Mouse (Mus musculus) midbrain, embryonic 14.5 days (tissue): Measurements from ENCODE around the gene H2-Ab1. TPM values are rescaled to one million over a fixed set of nuclear protein-coding genes. Genes with fewer than 3 reads are reported as not detected.
"Not testable (repeated sequence)": the region's sequence is repeated elsewhere in the genome, so short reads cannot be mapped to it uniquely, and the experiment has no call there.

ENCODE experiments used
- ATAC-seq: fragments of 200-750 bp; cut with Nextera tagmentation; 2 replicates; pipeline ENCODE4 v1.8.0; 2017; ENCODE audit warnings: moderate number of reproducible peaks, moderate library complexity; ENCODE audit not compliant: low FRiP score, low TSS enrichment
- DNase-seq: peaks from one replicate; pipeline ENCODE4 v3.0.0-alpha.2; 2015
- H3K27ac ChIP-seq: fragments of 300-500 bp; sonication (generic); replicated peaks from 2 replicates; pipeline ENCODE4 v1.5.1; 2014; ENCODE audit warnings: mild to moderate bottlenecking, low read depth, low read length, moderate library complexity
- H3K27me3 ChIP-seq: fragments of 300-500 bp; sonication (generic); 2 replicates; pipeline ENCODE4 v1.6.1; 2014; ENCODE audit warnings: low read length, control low read depth, mixed read lengths; ENCODE audit not compliant: control insufficient read depth, insufficient read depth
- H3K36me3 ChIP-seq: fragments of 300-500 bp; sonication (generic); 2 replicates; pipeline ENCODE4 v1.6.1; 2014; ENCODE audit warnings: low read length, control low read depth; ENCODE audit not compliant: control insufficient read depth, insufficient read depth
- H3K4me1 ChIP-seq: fragments of 300-500 bp; sonication (generic); 2 replicates; pipeline ENCODE4 v1.6.1; 2014; ENCODE audit warnings: mild to moderate bottlenecking, antibody characterized with exemption, low read length, control low read depth; ENCODE audit not compliant: control insufficient read depth, insufficient read depth
- H3K4me2 ChIP-seq: fragments of 300-500 bp; sonication (generic); 2 replicates; pipeline ENCODE4 v1.6.1; 2014; ENCODE audit warnings: mild to moderate bottlenecking, low read length, moderate library complexity
- H3K4me3 ChIP-seq: fragments of 300-500 bp; sonication (generic); replicated peaks from 2 replicates; pipeline ENCODE4 v1.5.1; 2014; ENCODE audit warnings: low read depth, low read length
- H3K9ac ChIP-seq: fragments of 300-500 bp; sonication (generic); replicated peaks from 2 replicates; pipeline ENCODE4 v1.6.1; 2014; ENCODE audit warnings: mild to moderate bottlenecking, low read length, moderate library complexity
- H3K9me3 ChIP-seq: fragments of 300-500 bp; sonication (generic); 2 replicates; pipeline ENCODE4 v1.6.1; 2016; ENCODE audit warnings: low read length, control low read depth, mixed read lengths; ENCODE audit not compliant: control insufficient read depth
- WGBS: fragments of 180-500 bp; shearing (Covaris S2); extraction: QIAGEN DNeasy Blood & Tissue Kit; methylation state at CpG from one replicate; pipeline ENCODE4 v1.1.7; 2014; 5-methylcytosine and 5-hydroxymethylcytosine counted together
- polyA plus RNA-seq: library from polyadenylated mRNA; unstranded; fragments of >200 nt; fragmentation: Nextera tagmentation; extraction: Ambion mirVana; gene quantifications from 2 replicates; pipeline ENCODE4 v1.2.1, GENCODE M21; 2014

The H2-Ab1 gene
- polyA plus RNA-seq, 1 experiment from 2014 or later = 2.0 TPM

DNA sequence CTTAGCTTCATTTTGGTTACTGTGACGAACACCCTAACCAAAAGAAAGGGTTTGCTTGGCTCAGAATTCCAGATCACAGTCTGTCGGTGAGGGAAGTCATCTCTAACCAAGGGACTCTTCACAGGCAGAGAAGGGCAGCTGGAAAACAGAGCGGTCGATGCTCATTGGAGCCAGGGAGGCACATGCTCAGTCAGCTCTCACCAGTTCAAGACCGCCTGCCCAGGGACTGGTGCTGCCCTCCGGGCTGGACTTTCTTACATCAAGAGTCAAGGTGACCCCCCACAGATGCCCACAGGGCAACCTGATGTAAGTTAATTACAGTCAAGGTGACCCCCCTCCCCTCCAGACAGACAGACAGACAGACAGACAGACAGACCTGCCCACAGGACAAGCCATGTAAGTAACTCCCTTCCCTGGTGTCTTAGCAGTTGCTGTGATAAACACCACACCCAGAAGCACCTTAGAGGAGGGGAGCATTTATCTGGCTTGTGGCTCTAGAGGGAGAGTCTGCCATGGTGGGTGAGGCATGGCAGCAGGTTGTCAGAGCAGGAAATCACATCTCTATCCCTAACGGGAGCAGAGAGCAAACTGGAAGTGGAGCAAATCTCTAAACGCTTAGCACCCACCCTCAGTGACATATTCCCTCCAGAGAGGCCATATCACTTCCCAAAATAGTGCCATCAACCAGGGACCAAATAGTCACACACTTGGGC is 40.1 kb upstream of the H2-Ab1 start:
- 83% methylated on average over 8 of the region's 8 CpGs for WGBS
- H3K36me3 ChIP-seq = no peaks in the 10 kb centered on the region
- peaks cover 9% of the 10 kb centered on the region; the same call in 1 of the 2 replicates for H3K27me3 ChIP-seq
- no peaks in the 10 kb centered on the region for H3K9me3 ChIP-seq
- no peak overlapping the region for H3K9ac ChIP-seq
- DNase-seq = no peak
- H3K4me3 ChIP-seq = no peak overlapping the region
- H3K4me1 ChIP-seq = no peaks in the 10 kb centered on the region
- H3K27ac ChIP-seq = no peak overlapping the region
- no peak overlapping the region for H3K4me2 ChIP-seq
- no peak for ATAC-seq

- Histone ChIP-seq H3K27ac (no peak overlapping the region), H3K4me1 (no peaks in the 10 kb centered on the region), H3K9ac (no peak overlapping the region), H3K36me3 (no peaks in the 10 kb centered on the region), H3K27me3 (peaks cover 6% of the 10 kb centered on the region; the same call in 1 of the 2 replicates), H3K4me2 (no peak overlapping the region), H3K9me3 (no peaks in the 10 kb centered on the region), H3K4me3 (no peak overlapping the region)
- DNase-seq (no peak), ATAC-seq (no peak)
- WGBS = 90% methylated on average over 5 of the region's 5 CpGs
These were observed 39.5 kb upstream of the H2-Ab1 start for GRCm38 (mm10) chr17:34217986-34218385.

GRCm38 (mm10) chr17:34218675-34219074 is 38.8 kb upstream of the H2-Ab1 start:
- WGBS = 79% methylated on average over 11 of the region's 11 CpGs
- Histone ChIP-seq H3K9ac (no peak overlapping the region), H3K27ac (no peak overlapping the region), H3K4me1 (no peaks in the 10 kb centered on the region), H3K9me3 (no peaks in the 10 kb centered on the region), H3K4me2 (no peak overlapping the region), H3K4me3 (no peak overlapping the region), H3K36me3 (no peaks in the 10 kb centered on the region), H3K27me3 (no peaks in the 10 kb centered on the region)
- no peak for ATAC-seq
- no peak for DNase-seq

- not testable (repeated sequence) for H3K4me1 ChIP-seq, H3K36me3 ChIP-seq, H3K27ac ChIP-seq, DNase-seq, H3K4me3 ChIP-seq, H3K4me2 ChIP-seq, H3K27me3 ChIP-seq, ATAC-seq, H3K9me3 ChIP-seq, H3K9ac ChIP-seq
- WGBS = 89% methylated on average over 7 of the region's 11 CpGs
These were observed 38.4 kb upstream of the H2-Ab1 start for GRCm38 (mm10) chr17:34219096-34219495.

DNA sequence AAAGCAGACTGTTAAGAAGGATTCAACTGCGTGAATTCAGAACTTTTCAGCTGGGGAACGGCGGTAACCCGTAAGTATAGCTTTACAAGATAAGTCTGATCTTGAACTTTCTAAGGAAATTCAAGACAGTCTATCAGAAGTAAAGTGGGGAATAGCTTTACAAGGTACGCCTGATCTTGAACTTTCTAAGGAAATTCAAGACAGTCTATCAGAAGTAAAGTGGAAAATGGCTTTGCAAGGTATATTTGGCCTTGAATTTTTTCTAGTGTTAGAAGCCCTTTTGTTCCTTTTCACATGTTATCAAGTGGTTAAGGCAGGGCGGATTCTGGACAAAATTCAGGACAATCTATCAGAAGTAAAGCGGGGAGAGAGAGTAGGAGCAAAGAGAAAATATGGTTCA is 37.7 kb upstream of the H2-Ab1 start:
- not testable (repeated sequence) for DNase-seq, H3K36me3 ChIP-seq, ATAC-seq, H3K27ac ChIP-seq, H3K9me3 ChIP-seq, H3K4me3 ChIP-seq, H3K4me2 ChIP-seq, H3K27me3 ChIP-seq, H3K4me1 ChIP-seq, H3K9ac ChIP-seq
- WGBS = 90% methylated on average over 3 of the region's 7 CpGs

GRCm38 (mm10) chr17:34220401-34220800 is 37.1 kb upstream of the H2-Ab1 start:
- H3K9ac ChIP-seq, H3K4me1 ChIP-seq, H3K27me3 ChIP-seq, DNase-seq, H3K4me2 ChIP-seq, H3K9me3 ChIP-seq, ATAC-seq, H3K27ac ChIP-seq, H3K36me3 ChIP-seq, H3K4me3 ChIP-seq: not testable (repeated sequence)
- 93% methylated on average over 5 of the region's 16 CpGs for WGBS

DNA sequence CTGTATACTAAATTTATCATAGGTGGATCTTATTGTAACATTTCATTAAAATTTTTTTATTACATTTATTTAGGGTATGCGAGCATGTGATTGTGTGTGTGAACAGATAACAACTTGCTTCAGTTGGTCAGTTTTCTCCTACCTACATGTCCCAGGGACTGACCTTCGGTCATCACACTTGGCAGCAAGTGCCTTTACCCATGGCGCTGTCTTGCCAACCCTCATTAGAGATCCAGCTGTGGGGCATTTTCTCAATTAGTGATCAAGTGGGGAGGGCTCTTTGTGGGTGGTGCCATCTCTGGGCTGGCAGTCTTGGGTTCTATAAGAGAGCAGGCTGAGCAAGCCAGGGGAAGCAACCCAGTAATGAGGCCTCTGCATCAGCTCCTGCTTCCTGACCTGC is 32.7 kb upstream of the H2-Ab1 start:
- H3K27ac ChIP-seq = no peak overlapping the region
- WGBS = 92% methylated on average over 3 of the region's 3 CpGs
- DNase-seq = no peak
- H3K9ac ChIP-seq = no peak overlapping the region
- no peaks in the 10 kb centered on the region for H3K27me3 ChIP-seq
- no peak for ATAC-seq
- no peak overlapping the region for H3K4me2 ChIP-seq
- no peaks in the 10 kb centered on the region for H3K36me3 ChIP-seq
- H3K9me3 ChIP-seq = 0 out of 2 replicates have a peak, but pooled peaks cover 4% of the 10 kb centered on the region
- H3K4me3 ChIP-seq = no peak overlapping the region
- H3K4me1 ChIP-seq = no peaks in the 10 kb centered on the region

- ATAC-seq (no peak), DNase-seq (no peak)
- H3K4me3 ChIP-seq = no peak overlapping the region
- H3K36me3 ChIP-seq = no peaks in the 10 kb centered on the region
- 97% methylated on average over 8 of the region's 8 CpGs for WGBS
- no peaks in the 10 kb centered on the region for H3K4me1 ChIP-seq
- 0 out of 2 replicates have a peak, but pooled peaks cover 4% of the 10 kb centered on the region for H3K9me3 ChIP-seq
- H3K27ac ChIP-seq = no peak overlapping the region
- H3K27me3 ChIP-seq = no peaks in the 10 kb centered on the region
- no peak overlapping the region for H3K9ac ChIP-seq
- no peak overlapping the region for H3K4me2 ChIP-seq
These were observed 32.1 kb upstream of the H2-Ab1 start for GRCm38 (mm10) chr17:34225426-34225825.

DNA sequence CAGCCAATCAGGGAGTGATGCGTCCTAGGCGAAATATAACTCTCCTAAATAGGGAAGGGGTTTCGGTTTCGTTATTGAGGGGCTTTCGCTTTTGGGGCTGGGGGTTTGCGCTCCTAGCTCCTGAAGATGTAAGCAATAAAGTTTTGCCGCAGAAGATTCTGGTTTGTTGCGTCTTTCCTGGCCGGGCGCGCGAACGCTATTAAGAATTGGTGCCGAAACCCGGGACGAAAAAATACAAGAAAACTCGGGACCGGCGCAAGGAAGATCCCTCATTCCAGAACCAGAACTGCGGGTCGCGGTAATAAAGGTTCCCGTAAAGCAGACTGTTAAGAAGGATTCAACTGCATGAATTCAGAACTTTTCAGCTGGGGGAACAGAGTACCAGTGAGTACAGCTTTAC is 31.6 kb upstream of the H2-Ab1 start:
- not testable (repeated sequence) for H3K4me1 ChIP-seq, ATAC-seq, H3K4me2 ChIP-seq, DNase-seq, H3K27ac ChIP-seq, H3K9ac ChIP-seq, H3K36me3 ChIP-seq, H3K27me3 ChIP-seq, H3K4me3 ChIP-seq, H3K9me3 ChIP-seq
- WGBS = 96% methylated on average over 13 of the region's 23 CpGs
